Mouse (Mus musculus): ENCODE data around the gene Catip.
"Not testable (repeated sequence)": the region's sequence is repeated elsewhere in the genome, so short reads cannot be mapped to it uniquely, and the experiment has no call there.

Gene Catip

GRCm38 (mm10) chr1:74361812-74362211 lies at the start of gene Catip:
Gene Catip, plus strand, starts transcription at chr1:74362108.
- in situ Hi-C loops (cut with MseI, MboI), result loop anchor here in 1 of 2 experiments (10.0 kb wide), 2 partner anchors 47 to 157 kb away; no protein-coding TSS in a partner anchor

GRCm38 (mm10) chr1:74313049-74313692 lies 48.7 kb upstream of the Catip start:
- in situ Hi-C loops (cut with MseI, MboI), result loop anchor here in 1 of 2 experiments (10.0 kb wide), 1 partner anchor 52 kb away; the partner anchor contains the start of gene Catip

GRCm38 (mm10) chr1:74314796-74315195 lies 47.1 kb upstream of the Catip start:
- in situ Hi-C loops (cut with MseI, MboI), result loop anchor here in 1 of 2 experiments (10.0 kb wide), 1 partner anchor 50 kb away; the partner anchor contains the start of gene Catip

GRCm38 (mm10) chr1:74316114-74316827 lies 45.6 kb upstream of the Catip start:
- in situ Hi-C loops (cut with MseI, MboI), result loop anchor here in 1 of 2 experiments (10.0 kb wide), 1 partner anchor 49 kb away; the partner anchor contains the start of gene Catip

GRCm38 (mm10) chr1:74318711-74319110 lies 43.2 kb upstream of the Catip start:
- in situ Hi-C loops (cut with MseI, MboI), result loop anchor here in 1 of 2 experiments (10.0 kb wide), 1 partner anchor 46 kb away; the partner anchor contains the start of gene Catip

- in situ Hi-C loops (cut with MseI, MboI), result no loop called here
These were observed 40.5 kb upstream of the Catip start for GRCm38 (mm10) chr1:74321396-74321795.

GRCm38 (mm10) chr1:74326916-74327315 lies 35.0 kb upstream of the Catip start:
- in situ Hi-C loops (cut with MseI, MboI), result not testable (repeated sequence)

GRCm38 (mm10) chr1:74329899-74330431 lies 31.9 kb upstream of the Catip start:
- in situ Hi-C loops (cut with MseI, MboI), result no loop called here

GRCm38 (mm10) chr1:74331046-74331681 lies 30.7 kb upstream of the Catip start:
- in situ Hi-C loops (cut with MseI, MboI), result no loop called here

- in situ Hi-C loops (cut with MseI, MboI), result no loop called here
These were observed 29.6 kb upstream of the Catip start for GRCm38 (mm10) chr1:74332241-74332763.

GRCm38 (mm10) chr1:74332930-74333329 lies 29.0 kb upstream of the Catip start:
- in situ Hi-C loops (cut with MseI, MboI), result no loop called here

GRCm38 (mm10) chr1:74334607-74335006 lies 27.3 kb upstream of the Catip start:
- in situ Hi-C loops (cut with MseI, MboI), result no loop called here

- in situ Hi-C loops (cut with MseI, MboI), result no loop called here
These were observed 26.9 kb upstream of the Catip start for GRCm38 (mm10) chr1:74335033-74335432.

- in situ Hi-C loops (cut with MseI, MboI), result no loop called here
These were observed 26.3 kb upstream of the Catip start for GRCm38 (mm10) chr1:74335436-74336170.

GRCm38 (mm10) chr1:74337241-74337771 lies 24.6 kb upstream of the Catip start:
- in situ Hi-C loops (cut with MseI, MboI), result no loop called here

GRCm38 (mm10) chr1:74338013-74338412 lies 23.9 kb upstream of the Catip start:
- in situ Hi-C loops (cut with MseI, MboI), result no loop called here

- in situ Hi-C loops (cut with MseI, MboI), result no loop called here
These were observed 23.3 kb upstream of the Catip start for GRCm38 (mm10) chr1:74338626-74339025.

- in situ Hi-C loops (cut with MseI, MboI), result no loop called here
These were observed 22.0 kb upstream of the Catip start for GRCm38 (mm10) chr1:74339917-74340316.

- in situ Hi-C loops (cut with MseI, MboI), result no loop called here
These were observed 21.5 kb upstream of the Catip start for GRCm38 (mm10) chr1:74340361-74340764.

- in situ Hi-C loops (cut with MseI, MboI), result not testable (repeated sequence)
These were observed 20.9 kb upstream of the Catip start for GRCm38 (mm10) chr1:74340992-74341391.

GRCm38 (mm10) chr1:74341898-74342297 lies 20.0 kb upstream of the Catip start:
- in situ Hi-C loops (cut with MseI, MboI), result no loop called here
